Mouse (Mus musculus): ENCODE data around the gene Ybx1. TPM values are rescaled to one million over a fixed set of nuclear protein-coding genes. Genes with fewer than 3 reads are reported as not detected.
A peak's percentile ranks its signal among the peaks of the same experiment; 100 is the strongest.
"Not testable (repeated sequence)": the region's sequence is repeated elsewhere in the genome, so short reads cannot be mapped to it uniquely, and the experiment has no call there.

Gene Ybx1
- polyA plus RNA-seq, 1 experiment = 1,779 TPM

GRCm38 (mm10) chr4:119301777-119302176 lies 7.4 kb upstream of the Ybx1 start:
- no peak for TF ChIP-seq FLI1 (IDR thresholded peaks at IDR 0.05; ENCODE audit: low read length)
- no peak for TF ChIP-seq GATA1 (IDR thresholded peaks at IDR 0.05; ENCODE audit: borderline replicate concordance, low read length)
- peaks cover 21% of the 10 kb centered on the region for H3K36me3 ChIP-seq (replicated peaks; ENCODE audit: low read length)
- H3K27me3 ChIP-seq (replicated peaks) = no peaks in the 10 kb centered on the region
- no peaks in the 10 kb centered on the region for H3K9me3 ChIP-seq
- H3K4me1 ChIP-seq = peaks cover 64% of the 10 kb centered on the region
- H3K4me3 ChIP-seq (replicated peaks) = no peak overlapping the region

- peaks cover 70% of the 10 kb centered on the region for H3K4me1 ChIP-seq
- TF ChIP-seq GATA1 (IDR thresholded peaks at IDR 0.05; ENCODE audit: borderline replicate concordance, low read length) = no peak
- no peak for TF ChIP-seq FLI1 (IDR thresholded peaks at IDR 0.05; ENCODE audit: low read length)
- no peak overlapping the region for H3K4me3 ChIP-seq (replicated peaks)
- no peaks in the 10 kb centered on the region for H3K9me3 ChIP-seq
- peaks cover 18% of the 10 kb centered on the region for H3K36me3 ChIP-seq (replicated peaks; ENCODE audit: low read length)
- no peaks in the 10 kb centered on the region for H3K27me3 ChIP-seq (replicated peaks)
These were observed 6.4 kb upstream of the Ybx1 start for GRCm38 (mm10) chr4:119300761-119301160.

GRCm38 (mm10) chr4:119297361-119297760 lies 3.0 kb upstream of the Ybx1 start:
- Histone ChIP-seq H3K9me3 (no peaks in the 10 kb centered on the region), H3K4me1 (peaks cover 53% of the 10 kb centered on the region), H3K4me3 (replicated peaks) (peak overlapping the region; percentile 67), H3K27me3 (replicated peaks) (no peaks in the 10 kb centered on the region), H3K36me3 (replicated peaks; ENCODE audit: low read length) (peaks cover 12% of the 10 kb centered on the region)
- no peak for TF ChIP-seq GATA1 (IDR thresholded peaks at IDR 0.05; ENCODE audit: borderline replicate concordance, low read length)
- no peak for TF ChIP-seq FLI1 (IDR thresholded peaks at IDR 0.05; ENCODE audit: low read length)

GRCm38 (mm10) chr4:119295134-119295453 lies 690 bp upstream of the Ybx1 start:
- H3K4me1 ChIP-seq = peaks cover 57% of the 10 kb centered on the region
- H3K36me3 ChIP-seq (replicated peaks; ENCODE audit: low read length) = peaks cover 15% of the 10 kb centered on the region
- TF ChIP-seq GATA1 (IDR thresholded peaks at IDR 0.05; ENCODE audit: borderline replicate concordance, low read length) = no peak
- no peak for TF ChIP-seq FLI1 (IDR thresholded peaks at IDR 0.05; ENCODE audit: low read length)
- peak overlapping the region; percentile 94 for H3K4me3 ChIP-seq (replicated peaks)
- no peaks in the 10 kb centered on the region for H3K9me3 ChIP-seq
- H3K27me3 ChIP-seq (replicated peaks) = no peaks in the 10 kb centered on the region

- no peak for TF ChIP-seq FLI1 (IDR thresholded peaks at IDR 0.05; ENCODE audit: low read length)
- no peak for TF ChIP-seq GATA1 (IDR thresholded peaks at IDR 0.05; ENCODE audit: borderline replicate concordance, low read length)
- no peaks in the 10 kb centered on the region for H3K9me3 ChIP-seq
- peak overlapping the region; percentile 94 for H3K4me3 ChIP-seq (replicated peaks)
- H3K36me3 ChIP-seq (replicated peaks; ENCODE audit: low read length) = peaks cover 24% of the 10 kb centered on the region
- H3K27me3 ChIP-seq (replicated peaks) = no peaks in the 10 kb centered on the region
- peaks cover 65% of the 10 kb centered on the region for H3K4me1 ChIP-seq
These were observed 688 bp downstream of the Ybx1 start for GRCm38 (mm10) chr4:119293574-119294258.

- H3K4me3 ChIP-seq (replicated peaks) = peak overlapping the region; percentile 94
- peaks cover 32% of the 10 kb centered on the region for H3K36me3 ChIP-seq (replicated peaks; ENCODE audit: low read length)
- peaks cover 65% of the 10 kb centered on the region for H3K4me1 ChIP-seq
- no peaks in the 10 kb centered on the region for H3K9me3 ChIP-seq
- H3K27me3 ChIP-seq (replicated peaks) = no peaks in the 10 kb centered on the region
- TF ChIP-seq FLI1 (IDR thresholded peaks at IDR 0.05; ENCODE audit: low read length) (no peak), GATA1 (IDR thresholded peaks at IDR 0.05; ENCODE audit: borderline replicate concordance, low read length) (peak; percentile 20; the same call in 1 of the 3 replicates)
These were observed 1.4 kb downstream of the Ybx1 start for GRCm38 (mm10) chr4:119292771-119293573.

GRCm38 (mm10) chr4:119291921-119292320 lies 2.5 kb downstream of the Ybx1 start:
- no peaks in the 10 kb centered on the region for H3K27me3 ChIP-seq (replicated peaks)
- H3K4me1 ChIP-seq = peaks cover 66% of the 10 kb centered on the region
- no peaks in the 10 kb centered on the region for H3K9me3 ChIP-seq
- TF ChIP-seq FLI1 (IDR thresholded peaks at IDR 0.05; ENCODE audit: low read length) (no peak), GATA1 (IDR thresholded peaks at IDR 0.05; ENCODE audit: borderline replicate concordance, low read length) (no peak)
- H3K36me3 ChIP-seq (replicated peaks; ENCODE audit: low read length) = peaks cover 42% of the 10 kb centered on the region
- peak overlapping the region; percentile 94 for H3K4me3 ChIP-seq (replicated peaks)

- no peaks in the 10 kb centered on the region for H3K27me3 ChIP-seq (replicated peaks)
- H3K4me3 ChIP-seq (replicated peaks) = no peak overlapping the region
- H3K9me3 ChIP-seq = no peaks in the 10 kb centered on the region
- TF ChIP-seq GATA1 (IDR thresholded peaks at IDR 0.05; ENCODE audit: borderline replicate concordance, low read length) (no peak), FLI1 (IDR thresholded peaks at IDR 0.05; ENCODE audit: low read length) (no peak)
- peaks cover 92% of the 10 kb centered on the region for H3K36me3 ChIP-seq (replicated peaks; ENCODE audit: low read length)
- peaks cover 80% of the 10 kb centered on the region for H3K4me1 ChIP-seq
These were observed 9.1 kb downstream of the Ybx1 start for GRCm38 (mm10) chr4:119285336-119285735.

GRCm38 (mm10) chr4:119284861-119285260 lies 9.5 kb downstream of the Ybx1 start:
- H3K4me3 ChIP-seq (replicated peaks) = no peak overlapping the region
- TF ChIP-seq GATA1 (IDR thresholded peaks at IDR 0.05; ENCODE audit: borderline replicate concordance, low read length) = no peak
- TF ChIP-seq FLI1 (IDR thresholded peaks at IDR 0.05; ENCODE audit: low read length) = no peak
- H3K36me3 ChIP-seq (replicated peaks; ENCODE audit: low read length) = peaks cover 92% of the 10 kb centered on the region
- H3K27me3 ChIP-seq (replicated peaks) = no peaks in the 10 kb centered on the region
- no peaks in the 10 kb centered on the region for H3K9me3 ChIP-seq
- H3K4me1 ChIP-seq = peaks cover 81% of the 10 kb centered on the region

- not testable (repeated sequence) for H3K9me3 ChIP-seq; H3K4me3 ChIP-seq (replicated peaks); H3K27me3 ChIP-seq (replicated peaks)
- Histone ChIP-seq H3K4me1 (peaks cover 87% of the 10 kb centered on the region), H3K36me3 (replicated peaks; ENCODE audit: low read length) (peaks cover 90% of the 10 kb centered on the region)
These were observed 15.6 kb downstream of the Ybx1 start for GRCm38 (mm10) chr4:119278784-119279183.
